Comparison of ENCODE assay signal across 8 mouse cellular contexts in the genomic region with DNA sequence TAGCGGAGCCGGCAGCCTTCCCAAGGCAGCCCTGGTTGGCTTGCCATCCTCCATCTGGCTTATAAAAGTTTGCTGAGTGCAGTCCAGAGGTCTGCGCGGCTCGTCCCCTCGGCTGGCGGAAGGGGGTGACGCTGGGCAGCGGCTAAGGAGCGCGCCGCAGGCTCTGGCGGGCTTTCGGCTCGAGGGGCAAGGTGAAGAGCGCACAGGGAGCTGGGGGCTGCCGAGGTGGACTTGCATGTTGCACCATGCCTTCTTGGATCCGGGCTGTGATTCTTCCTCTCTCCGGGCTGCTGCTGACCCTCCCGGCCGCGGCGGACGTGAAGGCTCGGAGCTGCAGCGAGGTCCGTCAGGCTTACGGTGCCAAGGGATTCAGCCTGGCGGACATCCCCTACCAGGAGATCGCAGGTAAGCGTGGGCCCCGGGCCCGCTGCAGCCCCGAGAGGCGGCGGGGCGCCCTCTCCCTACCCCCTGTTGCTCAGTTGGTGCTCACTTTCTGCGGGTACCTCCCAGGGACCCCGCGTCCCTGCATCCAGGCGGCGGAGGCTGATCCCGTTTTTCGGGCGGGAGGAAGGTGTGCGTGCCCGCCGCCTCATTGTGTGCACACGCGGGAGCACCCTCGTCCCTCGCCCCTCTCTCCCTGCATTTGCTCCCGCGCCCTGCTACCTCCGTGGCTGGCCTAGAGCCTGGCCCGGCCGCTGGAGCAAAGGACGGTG. TPM values are rescaled to one million over a fixed set of nuclear protein-coding genes. Genes with fewer than 3 reads are reported as not detected.
DNase-seq lines count a peak whose midpoint lies in the region; ATAC-seq lines count a peak whose summit lies in the region.

No protein-coding gene starts in this region.

- under 1% methylated on average over 55 of the region's 58 CpGs for WGBS in forebrain, embryonic 16.5 days
- under 1% methylated on average over 58 of the region's 58 CpGs for WGBS in midbrain, embryonic 12.5 days
- WGBS in stomach, embryonic 15.5 days = under 1% methylated on average over 52 of the region's 58 CpGs

- peak; percentile 43 for ATAC-seq in forebrain, embryonic 16.5 days
- peak; percentile 45 for ATAC-seq in midbrain, embryonic 12.5 days (ENCODE audit: low FRiP score, low read depth)
- ATAC-seq in stomach, embryonic 15.5 days (ENCODE audit: insufficient read depth, low FRiP score, low read depth) = peak; percentile 41
- ATAC-seq in megakaryocyte-erythroid progenitor cell, adult 5-6 weeks (replicated peaks; ENCODE audit: low FRiP score, low TSS enrichment, poor library complexity, severe bottlenecking) = no peak

- intact Hi-C loops in heart, postnatal 25 days (cut with DNase I) = loop anchor here (10.0 kb wide), 1 partner anchor 199 kb away; no protein-coding TSS in a partner anchor
- intact Hi-C loops in left cerebral cortex, postnatal 4 days (cut with DNase I) = loop anchor here (5.0 to 10.0 kb wide), 2 partner anchors 1009 to 1094 kb away; no protein-coding TSS in a partner anchor

- no peaks in the 10 kb centered on the region for H3K36me3 ChIP-seq in forebrain, embryonic 16.5 days (ENCODE audit: control insufficient read depth, insufficient read depth)
- H3K36me3 ChIP-seq in midbrain, embryonic 12.5 days = no peaks in the 10 kb centered on the region
- H3K36me3 ChIP-seq in stomach, embryonic 15.5 days = no peaks in the 10 kb centered on the region

- no peaks in the 10 kb centered on the region for H3K9me3 ChIP-seq in forebrain, embryonic 16.5 days (ENCODE audit: control insufficient read depth, low read length)
- H3K9me3 ChIP-seq in midbrain, embryonic 12.5 days = no peaks in the 10 kb centered on the region
- no peaks in the 10 kb centered on the region for H3K9me3 ChIP-seq in stomach, embryonic 15.5 days

- H3K9ac ChIP-seq in forebrain, embryonic 16.5 days (replicated peaks; ENCODE audit: low read depth, low read length) = peak overlapping the region; percentile 79
- peak overlapping the region; percentile 75 for H3K9ac ChIP-seq in midbrain, embryonic 12.5 days (replicated peaks)
- peak overlapping the region; percentile 73 for H3K9ac ChIP-seq in stomach, embryonic 15.5 days

- DNase-seq in adrenal gland, adult (ENCODE audit: inconsistent age in 2 of 2, low spot score in 1 of 2) = peak; percentile 34 to 80
- DNase-seq in cerebellum, adult 18-20 months = peak; percentile 11 to 47
- DNase-seq in heart, postnatal 25 days (ENCODE audit: low spot score) = peak; percentile 24
- DNase-seq in left cerebral cortex, postnatal 4 days = peak; percentile 56

- H3K27me3 ChIP-seq in forebrain, embryonic 16.5 days (replicated peaks; ENCODE audit: control insufficient read depth, insufficient read depth, low read length) = no peaks in the 10 kb centered on the region
- no peaks in the 10 kb centered on the region for H3K27me3 ChIP-seq in midbrain, embryonic 12.5 days
- H3K27me3 ChIP-seq in stomach, embryonic 15.5 days (replicated peaks) = no peaks in the 10 kb centered on the region

- H3K27ac ChIP-seq in forebrain, embryonic 16.5 days (ENCODE audit: low read length) = peak overlapping the region; percentile 94
- H3K27ac ChIP-seq in midbrain, embryonic 12.5 days (replicated peaks) = peak overlapping the region; percentile 92
- peak overlapping the region; percentile 97 for H3K27ac ChIP-seq in stomach, embryonic 15.5 days

- H3K4me1 ChIP-seq in forebrain, embryonic 16.5 days (replicated peaks; ENCODE audit: control insufficient read depth, insufficient read depth, low read length) = peaks cover 18% of the 10 kb centered on the region
- H3K4me1 ChIP-seq in midbrain, embryonic 12.5 days = peaks cover 22% of the 10 kb centered on the region
- H3K4me1 ChIP-seq in stomach, embryonic 15.5 days = 0 out of 2 replicates have a peak, but pooled peaks cover 4% of the 10 kb centered on the region

- H3K4me2 ChIP-seq in forebrain, embryonic 16.5 days (ENCODE audit: low read length) = peak overlapping the region; percentile 90
- peak overlapping the region; percentile 62 for H3K4me2 ChIP-seq in midbrain, embryonic 12.5 days (replicated peaks)
- H3K4me2 ChIP-seq in stomach, embryonic 15.5 days = peak overlapping the region; percentile 67

- H3K4me3 ChIP-seq in forebrain, embryonic 16.5 days (replicated peaks; ENCODE audit: low read length) = peak overlapping the region; percentile 87
- H3K4me3 ChIP-seq in midbrain, embryonic 12.5 days = peak overlapping the region; percentile 60
- H3K4me3 ChIP-seq in stomach, embryonic 15.5 days (replicated peaks) = peak overlapping the region; percentile 67

RNA-seq across cellular contexts. Expression of a gene that starts 0.7 kb away (rescaled TPM):
- 17.2 and 18.2 TPM in 2 replicates for polyA plus RNA-seq in forebrain, embryonic 16.5 days (2015; fragmentation: Nextera tagmentation; extraction: Ambion mirVana)
- 10 to 100 TPM; 11.0 to 13.5 TPM for total RNA-seq in heart, postnatal 25 days (2021)
- 10 to 100 TPM; 24.8 to 26.4 TPM for total RNA-seq in left cerebral cortex, postnatal 4 days (2021)
- 32.2 and 37.0 TPM in 2 replicates for polyA plus RNA-seq in midbrain, embryonic 12.5 days (2016; fragmentation: Nextera tagmentation; extraction: Ambion mirVana)
- 52.4 and 57.0 TPM in 2 replicates for polyA plus RNA-seq in stomach, embryonic 15.5 days (2015; fragmentation: Nextera tagmentation; extraction: Ambion mirVana)
- total RNA-seq in megakaryocyte-erythroid progenitor cell, adult 5-6 weeks (2014; fragmentation: Nextera tagmentation) = not detected in 2 replicates
- total RNA-seq in megakaryocyte-erythroid progenitor cell, adult 5-6 weeks (2017) = 1.2 TPM in 1 of 2 replicates, not detected in the other

Comparison
In these comparisons a context has a peak if more than half of its experiments do, and no peak if none do; other contexts are left out.
1. RNA of a gene that starts 0.7 kb away (total RNA-seq): 24.8 to 26.4 TPM in left cerebral cortex, postnatal 4 days and 11.0 to 13.5 TPM in heart, postnatal 25 days; 1.2 TPM in megakaryocyte-erythroid progenitor cell, adult 5-6 weeks; every median in the first group is over 4 times any median in the second.
2. Peak in every context shown above with its lines, with median percentiles within 50 percentile points of each other: DNase-seq, H3K27ac ChIP-seq, H3K4me2 ChIP-seq, H3K4me3 ChIP-seq and H3K9ac ChIP-seq.